Comparison of ENCODE assay signal across 17 mouse cellular contexts in genomic region chr10:79537781-79538180, GRCm38 (mm10). TPM values are rescaled to one million over a fixed set of nuclear protein-coding genes. Genes with fewer than 3 reads are reported as not detected.
"Had no signal": no experiment of that assay in that cellular context is flagged by ENCODE, and none has a peak within 500 bp of the region (broad histone marks: within the 10 kb centered on the region; RNA-seq: fewer than 3 reads in every experiment).

No protein-coding gene starts in this region.

- DNase-seq: kidney, adult 9 months; kidney, postnatal 4 days; lung, adult 2 months; lung, postnatal 36 days; thymus, adult 2 months had no signal

- ATAC-seq: lung, postnatal 0 days; midbrain, embryonic 15.5 days had no signal

- H3K9ac ChIP-seq: liver, embryonic 14.5 days; midbrain, embryonic 15.5 days; neural tube, embryonic 12.5 days had no signal

- H3K4me2 ChIP-seq: midbrain, embryonic 15.5 days; neural tube, embryonic 12.5 days had no signal

- H3K27ac ChIP-seq: kidney, postnatal 0 days; left cerebral cortex, adult 2 months; limb, embryonic 10.5 days; liver, embryonic 14.5 days; midbrain, embryonic 15.5 days; neural tube, embryonic 12.5 days; stomach, postnatal 0 days had no signal

- H3K4me3 ChIP-seq: left cerebral cortex, adult 2 months; limb, embryonic 10.5 days; midbrain, embryonic 15.5 days; neural tube, embryonic 12.5 days had no signal

- H3K9me3 ChIP-seq: limb, embryonic 10.5 days; midbrain, embryonic 15.5 days; neural tube, embryonic 12.5 days had no signal

- H3K27me3 ChIP-seq: midbrain, embryonic 15.5 days; neural tube, embryonic 12.5 days had no signal

RNA-seq across cellular contexts. Expression of gene Theg, which starts 49.4 kb away (rescaled TPM):
- total RNA-seq: megakaryocyte progenitor cell, adult 5-6 weeks; monocyte, adult 5-6 weeks; neutrophil, adult 5-6 weeks had no signal
- polyA plus RNA-seq: kidney, postnatal 0 days; limb, embryonic 10.5 days; limb, embryonic 14.5 days; liver, embryonic 14.5 days; lung, adult 2 months; lung, postnatal 0 days; midbrain, embryonic 15.5 days; neural tube, embryonic 12.5 days; stomach, postnatal 0 days; thymus, adult 2 months had no signal
